Mouse (Mus musculus): Measurements from ENCODE around the gene Dlgap1. TPM values are rescaled to one million over a fixed set of nuclear protein-coding genes. Genes with fewer than 3 reads are reported as not detected.

Dlgap1 gene
- total RNA-seq, 2 experiments from 2014 or later: 0.33 to 0.78 TPM

DNA sequence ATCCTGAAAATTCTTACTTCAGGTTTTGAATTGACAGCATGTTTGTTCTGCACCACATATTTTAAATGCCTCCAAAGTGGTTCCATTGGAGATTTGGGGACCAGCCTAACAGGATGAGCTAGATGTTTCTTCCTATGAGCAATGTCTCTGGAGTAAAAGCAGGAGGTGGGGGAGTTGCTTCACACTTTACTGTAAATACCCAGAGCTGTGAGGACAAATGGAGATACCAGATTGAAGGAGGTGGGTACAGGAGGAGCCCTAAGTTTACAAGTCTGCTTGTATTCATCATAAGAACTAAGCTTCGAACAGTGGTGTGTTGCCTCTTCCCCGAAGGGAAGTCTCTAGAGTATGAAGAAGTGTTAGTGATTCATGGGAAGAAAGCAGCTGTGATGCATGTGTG, 201.0 kb downstream of the Dlgap1 start:
- intact Hi-C loops (cut with DNase I): no loop called here
- DNase-seq: no peak

DNA sequence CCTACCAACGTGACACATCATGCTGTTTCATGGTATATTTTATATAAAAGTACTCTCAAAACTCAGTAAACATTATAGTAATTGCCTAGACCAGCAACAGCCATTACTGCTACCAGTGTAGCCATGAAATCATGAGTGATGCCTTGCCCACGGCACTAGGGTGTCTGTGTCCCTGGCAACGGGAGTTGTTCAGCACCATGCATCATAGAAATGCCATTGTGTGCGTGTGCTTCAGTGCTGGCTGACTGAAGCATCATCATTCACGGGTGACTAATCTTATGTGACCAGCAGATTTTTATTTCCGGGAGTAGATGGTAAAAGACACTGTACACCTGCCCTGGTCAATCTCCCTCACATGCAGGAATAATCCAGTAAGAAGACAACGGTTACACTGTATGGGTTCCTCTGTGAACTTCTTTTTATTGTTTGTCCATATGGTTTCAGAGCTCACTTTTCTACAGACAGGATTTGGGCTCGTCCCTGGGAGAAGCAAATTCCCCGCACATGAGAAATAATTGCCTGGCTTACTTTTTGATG, 203.7 kb downstream of the Dlgap1 start:
- no peak for DNase-seq
- intact Hi-C loops (cut with DNase I): no loop called here

DNA sequence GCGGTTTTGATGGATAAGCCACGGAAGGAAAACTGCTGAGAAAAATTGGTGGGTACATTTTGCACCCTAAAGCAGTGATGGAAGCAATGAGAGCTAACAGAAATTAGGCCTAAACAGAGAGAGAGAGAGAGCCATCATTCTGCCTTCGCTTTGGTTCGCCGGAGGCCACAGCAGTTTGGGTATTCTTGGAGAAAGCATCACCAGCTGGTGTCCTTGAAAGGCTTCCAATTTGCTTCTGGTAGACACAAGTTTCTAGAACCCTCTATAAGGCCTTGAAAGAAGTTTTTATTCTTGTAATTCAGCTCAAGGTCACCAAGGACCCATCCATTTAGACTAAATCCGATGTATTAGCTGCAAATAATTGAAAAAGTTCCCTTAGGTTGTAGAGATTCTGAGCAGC, 205.0 kb downstream of the Dlgap1 start:
- no peak for DNase-seq
- intact Hi-C loops (cut with DNase I): no loop called here

DNA sequence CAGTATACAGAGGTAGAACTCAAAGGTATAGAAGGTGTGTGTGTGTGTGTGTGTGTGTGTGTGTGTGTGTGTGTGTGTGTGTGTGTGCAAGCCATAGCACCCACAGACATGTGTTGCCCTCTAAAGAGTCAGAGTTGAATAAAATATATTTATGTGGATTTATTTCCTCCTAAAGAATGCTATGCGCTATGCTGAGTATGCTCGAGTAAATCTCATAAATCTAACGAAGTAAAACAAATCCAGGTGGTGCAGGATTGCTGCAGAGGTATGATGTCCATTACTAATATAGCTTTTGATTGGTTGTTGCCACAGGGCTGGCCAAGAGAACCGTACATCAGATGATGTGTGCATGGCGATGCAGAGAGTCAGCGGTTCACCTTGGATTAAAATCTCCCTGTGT, 222.4 kb downstream of the Dlgap1 start:
- DNase-seq: no peak
- intact Hi-C loops (cut with DNase I): no loop called here

DNA sequence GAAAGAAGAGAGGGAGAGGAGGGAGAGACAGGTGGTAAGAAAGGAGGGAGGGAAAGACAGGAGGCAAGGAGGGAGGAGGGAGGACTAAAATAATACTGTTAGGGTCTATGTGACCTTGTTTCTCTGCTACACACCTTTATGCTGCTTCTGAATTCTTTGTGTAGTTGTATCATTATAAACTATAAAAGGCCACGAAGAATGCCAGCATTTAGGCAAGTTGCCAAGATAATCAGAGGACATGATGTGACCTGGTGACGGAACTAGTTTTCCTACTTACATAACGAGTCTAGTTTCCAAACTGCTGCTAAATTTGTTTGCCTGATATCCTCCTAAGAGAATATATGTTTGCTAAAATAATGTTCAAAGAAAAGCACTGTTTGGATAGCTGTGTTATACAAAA, 254.0 kb downstream of the Dlgap1 start:
- intact Hi-C loops (cut with DNase I): no loop called here
- no peak for DNase-seq

DNA sequence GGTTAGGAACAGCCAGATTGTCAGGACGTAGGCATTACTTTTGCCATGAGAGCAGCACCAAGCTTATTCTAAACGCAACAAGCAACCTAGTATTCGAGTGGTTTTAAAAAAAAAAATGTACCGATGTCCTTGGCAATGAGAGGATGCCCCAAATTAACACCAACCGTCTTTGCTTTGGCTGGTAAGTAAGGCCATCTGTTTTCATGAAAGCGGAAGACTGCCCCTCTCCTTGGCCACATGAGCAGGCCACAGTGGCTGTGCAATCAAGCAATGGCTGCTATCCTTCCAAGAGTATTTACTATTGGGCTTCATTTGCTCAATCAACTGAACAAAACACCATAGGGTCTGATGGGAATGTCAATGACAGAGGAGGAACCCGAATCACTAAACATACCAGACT, 278.5 kb downstream of the Dlgap1 start:
- DNase-seq: no peak
- intact Hi-C loops (cut with DNase I): no loop called here

DNA sequence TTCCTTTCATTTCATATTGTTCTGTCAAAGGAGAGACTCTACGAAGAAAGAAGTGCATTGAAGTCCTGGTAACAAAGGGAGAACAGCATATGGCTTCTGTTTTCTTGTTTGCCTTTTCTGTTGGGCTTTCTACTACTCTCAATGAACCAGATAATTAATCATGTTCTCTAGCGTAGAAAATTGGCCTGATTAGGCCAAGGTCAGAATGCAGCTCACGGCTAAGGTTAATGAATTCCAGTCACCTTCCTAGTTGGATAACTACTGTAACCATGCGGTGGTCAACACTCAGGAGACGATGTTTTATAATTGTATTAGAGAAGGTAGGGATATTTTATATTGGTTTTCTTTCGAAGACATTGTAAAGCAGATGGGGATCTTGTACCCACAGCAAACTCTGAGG, 279.4 kb downstream of the Dlgap1 start:
- no peak for DNase-seq
- intact Hi-C loops (cut with DNase I): no loop called here

DNA sequence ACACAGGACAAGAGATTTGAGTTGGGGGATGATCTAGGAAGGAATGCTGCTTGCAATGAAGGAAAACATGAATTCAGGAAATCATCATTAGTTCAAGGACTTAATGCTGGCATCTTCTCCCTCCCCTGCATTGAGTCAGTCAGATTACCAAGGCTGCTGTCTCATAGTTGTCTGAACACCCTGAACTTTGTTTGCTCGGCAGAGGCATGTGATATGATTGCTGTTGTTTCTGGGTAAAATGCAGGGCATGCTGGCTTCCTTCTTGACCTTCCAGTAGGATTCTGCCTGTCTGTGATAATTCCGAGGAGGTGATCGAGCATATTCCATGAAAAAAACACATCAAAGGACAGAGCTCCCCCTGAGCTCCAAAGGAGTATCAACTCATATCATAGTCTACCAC, 283.6 kb downstream of the Dlgap1 start:
- intact Hi-C loops (cut with DNase I): no loop called here

DNA sequence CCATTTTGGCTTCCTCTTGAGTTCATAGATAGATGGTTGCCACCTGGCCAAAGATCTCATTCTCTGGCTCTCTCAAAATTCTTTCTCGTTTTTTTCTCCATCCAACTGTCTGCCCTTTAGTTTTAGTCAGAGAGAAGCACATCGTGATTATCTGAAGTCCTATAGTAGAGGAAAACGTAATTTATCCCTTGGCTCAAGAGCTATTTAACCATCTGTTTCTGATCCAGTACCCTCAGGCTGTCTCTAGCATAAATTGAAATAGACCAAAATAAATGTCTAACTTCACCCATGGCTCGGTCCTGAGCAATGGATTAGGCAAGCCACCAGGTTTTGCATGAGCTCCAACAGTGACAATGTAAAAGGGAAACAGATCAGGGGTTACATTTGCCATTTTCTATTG, 287.5 kb downstream of the Dlgap1 start:
- no peak for DNase-seq
- intact Hi-C loops (cut with DNase I): no loop called here

More for the DNA sequence above, 283.6 kb downstream of the Dlgap1 start:
- DNase-seq: no peak

DNA sequence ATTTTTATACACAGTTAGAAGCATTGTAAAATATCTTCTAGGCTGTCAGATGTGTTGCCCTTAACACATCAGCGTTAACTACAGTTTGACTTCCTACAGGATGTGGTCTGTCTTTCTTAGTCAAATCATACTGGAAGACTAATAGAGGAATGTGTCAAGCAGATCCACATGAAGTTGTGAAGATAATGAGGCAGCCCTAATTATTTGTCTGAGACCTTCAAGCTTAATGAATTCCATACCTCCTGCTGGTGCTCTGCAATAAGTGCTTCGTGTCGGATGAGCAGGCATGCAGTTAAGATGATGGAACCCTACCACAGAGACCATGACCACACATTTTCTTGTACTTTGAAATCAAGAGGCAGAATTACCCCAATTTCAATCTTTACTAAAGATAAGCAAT, 294.3 kb downstream of the Dlgap1 start:
- DNase-seq: no peak
- intact Hi-C loops (cut with DNase I): no loop called here

DNA sequence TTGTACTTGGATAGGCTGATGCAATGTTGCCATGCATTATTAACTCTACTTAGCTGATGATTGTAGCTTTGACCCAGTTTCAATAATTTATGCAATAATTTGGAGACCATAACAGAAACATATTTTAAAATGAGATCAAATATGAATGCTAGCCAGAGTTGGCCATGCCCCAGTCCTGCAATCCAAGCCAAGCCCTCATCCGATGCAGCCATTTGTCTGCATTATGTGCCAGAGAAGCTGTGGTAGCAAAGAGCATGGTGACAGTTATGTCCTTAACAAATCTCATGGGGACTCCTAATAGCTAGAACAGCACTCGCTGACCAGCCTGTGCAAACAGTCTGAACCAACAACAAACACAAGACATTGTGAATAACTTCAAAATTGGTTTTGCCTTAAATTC, 303.3 kb downstream of the Dlgap1 start:
- intact Hi-C loops (cut with DNase I): no loop called here
- DNase-seq: no peak

DNA sequence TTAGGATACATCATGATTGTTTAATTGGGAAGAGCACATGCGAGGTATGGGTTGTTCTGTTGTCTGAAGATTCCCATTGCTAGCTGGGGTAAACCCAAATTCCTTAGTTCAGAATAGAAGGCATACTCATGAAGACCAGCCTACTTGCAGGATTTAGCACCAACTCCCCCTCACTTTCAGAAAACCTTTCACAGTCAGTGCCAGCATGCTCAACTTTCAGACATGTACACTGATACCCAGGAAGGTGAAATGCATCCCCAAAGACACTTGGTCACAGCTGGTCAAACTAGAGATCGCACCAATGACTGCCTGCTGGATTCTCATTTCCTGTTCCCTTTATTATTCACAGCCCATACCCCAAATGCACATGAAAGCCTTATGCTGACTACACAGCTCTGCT, 318.8 kb downstream of the Dlgap1 start:
- intact Hi-C loops (cut with DNase I): no loop called here
- no peak for DNase-seq

DNA sequence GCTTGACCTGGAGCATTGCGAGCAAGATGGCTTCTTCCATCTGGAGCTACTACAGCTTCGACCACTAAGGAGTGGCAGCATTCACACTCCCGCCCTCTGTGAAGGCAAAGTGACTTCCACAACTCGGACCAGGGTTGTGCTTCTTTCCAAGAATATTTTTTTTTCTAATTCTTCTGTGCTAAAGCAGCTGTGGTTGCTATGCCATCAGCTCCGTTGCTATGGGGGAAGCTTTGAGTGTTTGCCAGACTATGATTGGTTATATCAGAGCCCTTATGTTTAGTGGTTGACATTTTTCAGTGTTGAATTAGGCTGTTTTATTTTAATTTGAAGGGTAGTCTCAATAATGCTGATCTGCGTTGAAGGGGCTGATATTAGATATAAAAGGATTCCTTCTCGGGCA, 325.2 kb downstream of the Dlgap1 start:
- intact Hi-C loops (cut with DNase I): no loop called here
- no peak for DNase-seq

DNA sequence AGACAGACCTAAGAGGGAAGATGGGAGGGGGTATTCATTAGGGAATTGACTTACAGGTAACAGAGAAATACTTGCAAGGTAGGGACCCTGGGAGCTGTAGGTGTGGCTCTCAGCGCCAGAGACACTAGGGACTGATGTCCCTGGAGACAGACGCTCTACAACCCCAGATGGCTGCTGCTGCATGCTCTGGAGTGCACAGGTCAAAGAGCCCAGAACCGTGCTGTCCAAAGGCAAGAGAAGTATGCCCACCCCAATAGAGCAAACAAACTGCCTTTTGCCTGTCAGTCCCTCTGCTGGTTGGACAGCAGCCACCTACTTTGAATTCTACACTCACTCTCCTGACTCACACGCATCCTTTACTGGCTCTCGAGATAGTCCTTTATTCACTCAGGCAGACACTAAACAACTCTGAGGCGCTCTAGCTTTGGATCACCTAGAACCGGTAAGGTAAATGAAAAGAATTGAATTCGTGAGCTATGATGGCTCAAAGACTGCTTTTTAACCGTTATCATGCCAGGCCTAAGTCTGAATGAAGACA, 333.1 kb downstream of the Dlgap1 start:
- no peak for DNase-seq
- intact Hi-C loops (cut with DNase I): no loop called here

DNA sequence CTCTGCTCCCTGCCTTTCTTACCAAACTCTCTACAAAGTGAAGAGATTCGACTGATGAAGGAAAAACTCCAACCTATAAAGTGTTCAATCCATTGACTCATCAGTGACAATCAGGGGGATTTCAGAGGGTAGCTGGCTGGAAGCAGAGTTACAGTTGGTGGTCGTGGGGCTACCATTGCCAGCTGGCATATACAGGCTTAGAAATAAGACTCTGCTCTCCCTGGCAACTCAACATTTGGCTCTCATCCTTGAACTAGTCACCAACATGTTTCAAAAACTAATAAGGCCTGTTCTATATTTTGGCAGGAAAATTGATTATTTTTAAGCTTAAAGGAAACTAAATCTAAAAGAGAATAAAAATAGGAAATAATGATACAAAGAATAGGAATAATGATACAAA, 333.8 kb downstream of the Dlgap1 start:
- intact Hi-C loops (cut with DNase I): no loop called here
- no peak for DNase-seq

DNA sequence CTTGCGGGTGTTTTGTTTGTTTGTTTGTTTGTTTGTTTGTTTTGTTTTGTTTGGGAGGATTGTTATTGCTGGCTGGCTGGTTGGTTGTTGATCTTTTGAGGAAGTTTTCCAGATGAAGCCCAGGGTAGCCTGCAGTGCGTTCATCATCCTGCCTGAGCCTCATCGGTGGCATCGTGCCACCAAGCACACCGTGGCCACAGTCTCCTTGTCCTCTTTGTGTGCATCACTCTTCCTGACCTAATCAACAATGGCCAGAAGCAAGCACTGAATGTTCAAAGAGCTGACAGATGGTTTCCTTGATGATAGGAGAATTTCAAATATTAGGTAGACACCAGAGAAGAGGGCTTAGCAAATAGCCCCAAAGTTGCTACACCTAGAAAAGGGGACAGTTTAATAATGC, 336.1 kb downstream of the Dlgap1 start:
- no peak for DNase-seq
- intact Hi-C loops (cut with DNase I): no loop called here

DNA sequence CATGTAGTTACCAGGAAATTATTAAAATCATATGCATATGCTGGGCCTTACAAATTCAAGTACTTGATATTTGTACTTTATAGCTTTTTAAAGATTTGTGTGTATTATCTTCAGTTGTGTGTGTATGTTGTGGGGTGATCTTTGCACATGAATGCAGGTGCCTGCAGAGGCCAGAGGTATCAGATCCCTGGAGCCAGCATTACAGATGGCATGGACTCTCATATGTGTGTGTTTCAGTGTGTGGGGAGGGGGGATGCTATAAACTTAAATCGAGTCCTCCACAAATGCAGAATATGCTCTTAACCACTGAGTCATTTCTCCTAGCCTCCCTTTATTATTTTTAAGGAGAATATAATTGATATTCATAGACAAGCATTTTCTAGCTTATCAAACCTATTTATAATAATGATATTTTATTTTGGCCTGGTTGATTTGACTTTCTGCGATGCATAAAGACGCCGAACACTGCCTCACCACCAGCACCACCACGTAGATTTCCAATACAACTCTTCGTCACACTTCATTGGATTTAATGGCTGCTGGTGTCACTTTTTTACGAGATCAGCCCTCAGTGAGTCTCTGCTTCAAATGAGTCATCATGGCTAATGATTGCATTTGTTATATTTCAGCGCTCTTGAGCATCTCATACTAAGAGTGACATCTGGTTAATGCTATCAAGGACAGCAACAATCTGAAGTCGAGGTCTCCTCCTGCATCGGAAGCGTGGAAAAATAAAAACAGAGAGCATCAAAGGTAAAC, 338.7 kb downstream of the Dlgap1 start:
- intact Hi-C loops (cut with DNase I): no loop called here
- DNase-seq: no peak

DNA sequence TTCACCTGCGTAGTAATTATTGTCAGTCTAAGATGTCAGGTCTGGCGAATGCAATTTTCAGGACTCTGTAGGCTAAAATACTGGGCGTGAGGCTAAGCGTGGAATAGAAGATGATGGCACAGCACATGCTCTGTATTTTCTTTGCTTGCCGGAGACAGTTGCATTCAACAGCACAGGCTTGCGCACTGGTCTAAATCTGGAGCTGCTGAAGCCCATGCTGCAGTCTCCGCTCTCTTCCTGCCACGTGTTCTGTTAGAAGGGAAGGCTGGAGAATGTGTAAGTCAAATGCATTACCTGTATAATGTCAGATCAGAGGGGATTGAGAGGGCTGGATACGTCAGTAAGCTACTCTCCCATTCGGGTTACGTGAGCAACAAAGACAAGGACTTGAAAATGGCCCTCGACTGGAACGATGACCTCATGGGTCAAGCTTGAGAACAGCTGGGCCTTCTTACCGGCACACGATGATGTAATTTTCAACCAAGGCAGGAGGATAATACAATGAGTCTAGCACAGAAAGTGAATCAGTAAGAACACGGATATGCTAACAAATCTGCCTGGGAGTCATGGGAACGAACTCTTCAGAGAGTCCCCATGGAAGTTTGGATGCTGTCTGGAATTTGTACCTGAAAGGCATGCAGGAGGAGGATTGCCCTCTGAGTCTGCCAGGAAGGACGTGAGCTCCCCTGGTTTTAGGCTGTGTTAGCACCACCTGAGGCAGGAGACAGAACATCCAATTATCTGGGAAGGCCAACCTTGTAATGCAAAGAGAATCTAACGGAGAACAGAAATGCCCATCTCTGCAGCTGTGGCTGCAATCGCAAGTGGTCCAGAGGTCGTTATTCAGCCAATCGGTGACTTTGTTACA, 339.7 kb downstream of the Dlgap1 start:
- intact Hi-C loops (cut with DNase I): no loop called here
- no peak for DNase-seq

DNA sequence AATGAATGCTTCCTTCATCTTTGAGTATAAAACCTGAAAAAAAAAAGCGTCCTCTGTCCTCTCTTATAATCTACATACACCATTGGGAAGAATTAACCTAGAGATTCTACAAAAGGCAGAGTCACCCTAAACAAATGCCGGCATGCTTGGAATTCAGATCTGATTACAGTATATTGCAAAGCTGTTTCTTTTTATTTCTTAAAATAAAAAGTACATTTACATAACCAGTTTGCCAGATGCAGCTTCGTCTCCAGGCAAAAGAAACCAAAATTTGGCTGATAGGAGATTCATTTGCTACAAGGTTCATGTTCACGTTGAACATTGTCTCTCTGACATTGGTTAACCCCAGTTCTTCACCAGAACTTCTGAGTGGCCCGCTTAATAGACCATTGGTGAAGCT, 347.5 kb downstream of the Dlgap1 start:
- intact Hi-C loops (cut with DNase I): no loop called here
- DNase-seq: no peak

DNA sequence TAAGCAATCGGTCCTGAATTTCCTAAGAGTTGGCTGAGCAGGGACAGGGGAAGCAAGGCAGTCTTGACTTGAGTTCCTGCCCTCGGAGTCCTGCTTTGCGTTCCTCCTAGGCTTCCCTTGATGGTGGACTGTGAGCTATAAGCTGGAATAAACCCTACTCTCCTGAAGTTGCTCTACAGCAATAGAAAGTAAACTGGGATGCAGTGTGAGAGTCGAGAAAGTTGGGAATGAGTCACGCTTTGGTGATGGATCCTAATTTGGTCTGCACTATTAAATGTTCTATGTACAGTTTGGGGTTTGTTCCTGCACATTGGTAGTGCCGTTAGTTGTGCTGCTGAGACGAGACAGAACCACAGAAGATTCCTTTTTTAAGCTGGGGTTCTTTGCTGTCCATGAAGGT, 348.9 kb downstream of the Dlgap1 start:
- intact Hi-C loops (cut with DNase I): no loop called here
- no peak for DNase-seq

DNA sequence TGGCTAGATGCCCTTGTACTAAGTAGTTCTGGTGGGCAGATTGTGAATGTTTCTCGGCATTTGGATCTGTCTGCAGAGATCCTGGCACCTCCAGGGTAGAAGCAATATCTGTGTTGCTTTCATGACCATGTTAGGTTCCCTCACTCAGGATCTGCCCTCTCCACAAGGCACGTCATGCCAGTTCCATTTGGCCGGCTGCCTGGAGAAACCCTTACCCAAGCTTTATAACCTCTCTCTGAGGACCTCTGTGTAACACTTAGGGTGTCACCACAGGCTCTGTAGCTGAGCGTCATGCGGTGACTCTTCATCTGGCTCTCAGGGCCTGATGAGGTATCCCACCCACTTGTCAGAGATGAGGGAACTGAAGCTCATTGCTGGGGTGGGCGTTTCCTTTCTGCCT, 353.1 kb downstream of the Dlgap1 start:
- intact Hi-C loops (cut with DNase I): no loop called here
- no peak for DNase-seq

DNA sequence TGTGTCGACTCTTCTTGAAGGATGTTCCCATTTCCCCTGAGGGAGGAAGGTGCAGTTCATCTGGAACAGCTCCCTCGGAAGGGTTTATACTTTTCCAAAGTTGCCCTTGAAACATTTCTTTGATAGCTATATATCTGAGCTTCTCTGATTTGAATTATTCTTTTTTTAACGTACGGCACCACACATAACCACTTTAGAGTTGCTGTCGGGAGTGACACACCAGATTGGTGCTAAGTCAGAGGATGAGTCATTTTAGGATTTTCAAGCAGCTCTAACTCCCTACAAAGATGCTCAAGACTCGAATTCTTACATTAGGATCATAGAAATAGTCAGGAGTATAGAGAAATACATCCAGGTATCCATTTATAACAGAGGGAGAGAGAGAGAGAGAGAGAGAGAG, 364.6 kb downstream of the Dlgap1 start:
- no peak for DNase-seq
- intact Hi-C loops (cut with DNase I): no loop called here

Measured in heart, postnatal 36 days (tissue).